Mouse (Mus musculus): ENCODE measurements at regions not wholly inside any gene's neighbourhood (a gene's known extent, or its start where the extent isn't known, plus 50 kb on each side); places are given as distances from the start of the nearest gene placed in this dataset.

DNA sequence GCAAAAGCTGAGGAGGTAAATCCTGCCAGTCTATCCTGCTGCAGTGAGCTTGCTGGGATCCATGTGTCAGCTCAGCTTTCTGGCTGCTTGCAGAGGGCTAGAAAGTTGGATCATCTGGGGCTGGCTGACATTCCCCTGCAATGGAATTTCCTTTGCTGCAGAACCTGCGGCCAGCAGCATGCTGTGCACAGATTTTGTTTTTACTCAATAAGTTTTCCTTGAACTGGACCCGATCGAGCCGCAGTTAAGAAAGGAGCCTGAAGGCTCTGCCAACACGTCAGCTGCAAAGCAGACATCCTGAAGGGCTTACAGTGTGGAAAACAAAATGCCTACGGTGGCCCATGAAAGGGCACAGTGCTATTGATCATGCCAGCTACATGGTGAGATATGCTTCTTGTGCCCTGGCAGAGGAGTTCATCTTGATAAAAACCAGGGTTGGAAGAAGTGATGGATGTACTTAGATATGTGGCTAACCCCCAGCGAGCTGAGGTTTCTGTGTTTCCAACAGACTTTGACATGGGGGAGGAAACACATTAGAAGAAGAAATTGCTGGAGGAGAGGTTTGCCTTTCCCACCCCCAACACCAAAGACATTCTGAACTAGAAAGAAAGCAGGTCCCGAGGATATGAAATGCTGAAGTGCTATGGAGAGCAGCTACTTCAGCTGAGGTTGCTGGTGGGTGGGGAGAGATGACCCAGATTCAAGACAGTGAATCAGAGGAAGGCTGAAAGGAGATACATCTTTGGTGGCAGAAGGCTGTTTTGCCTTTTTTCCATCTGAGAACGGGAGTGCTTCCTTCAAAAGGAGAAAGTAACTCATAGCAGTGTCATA, 105.2 kb upstream of the Pdzrn3 start:
- Histone ChIP-seq H3K9me3 (replicated peaks) (no peaks in the 10 kb centered on the region), H3K4me3 (replicated peaks) (no peak overlapping the region), H3K9ac (no peak overlapping the region), H3K4me1 (peaks cover 34% of the 10 kb centered on the region), H3K27me3 (no peaks in the 10 kb centered on the region), H3K27ac (replicated peaks) (peak overlapping the region; percentile 75), H3K36me3 (no peaks in the 10 kb centered on the region), H3K4me2 (replicated peaks) (0 out of 2 replicates have a peak overlapping the region, but pooled peaks have one; percentile 6)
- ATAC-seq (ENCODE audit: insufficient number of reproducible peaks, low FRiP score, low TSS enrichment, low read depth), result peak; percentile 75
- WGBS, result 20% methylated on average over 9 of the region's 9 CpGs

DNA sequence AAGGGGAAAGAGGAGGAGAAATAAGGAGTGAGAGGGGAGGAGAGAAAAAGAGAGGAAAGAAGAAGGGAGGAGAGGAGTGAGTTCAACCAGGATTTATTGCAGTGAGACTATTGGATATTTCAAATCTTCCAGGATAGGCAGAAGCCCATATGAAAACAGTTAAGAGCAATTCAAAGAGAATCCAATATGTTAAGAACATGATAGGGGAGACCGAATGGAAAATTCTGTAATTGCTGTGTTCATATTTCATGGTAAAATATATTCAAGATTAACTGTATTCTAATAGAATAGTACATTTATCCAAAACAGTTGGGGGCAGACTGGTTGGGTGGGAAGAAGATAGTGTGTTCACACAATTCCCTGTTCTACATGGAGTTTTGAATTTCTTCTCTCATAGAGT, 96.3 kb upstream of the Pdzrn3 start:
- WGBS, result 36% methylated on average over 1 of the region's 1 CpGs
- no peak for ATAC-seq (ENCODE audit: insufficient number of reproducible peaks, low FRiP score, low TSS enrichment, low read depth)
- Histone ChIP-seq H3K27me3 (no peaks in the 10 kb centered on the region), H3K4me3 (replicated peaks) (no peak overlapping the region), H3K36me3 (no peaks in the 10 kb centered on the region), H3K9me3 (replicated peaks) (no peaks in the 10 kb centered on the region), H3K4me2 (replicated peaks) (no peak overlapping the region), H3K4me1 (peaks cover 12% of the 10 kb centered on the region; the same call in 1 of the 2 replicates), H3K9ac (no peak overlapping the region), H3K27ac (replicated peaks) (0 out of 2 replicates have a peak overlapping the region, but pooled peaks have one; percentile 68)

DNA sequence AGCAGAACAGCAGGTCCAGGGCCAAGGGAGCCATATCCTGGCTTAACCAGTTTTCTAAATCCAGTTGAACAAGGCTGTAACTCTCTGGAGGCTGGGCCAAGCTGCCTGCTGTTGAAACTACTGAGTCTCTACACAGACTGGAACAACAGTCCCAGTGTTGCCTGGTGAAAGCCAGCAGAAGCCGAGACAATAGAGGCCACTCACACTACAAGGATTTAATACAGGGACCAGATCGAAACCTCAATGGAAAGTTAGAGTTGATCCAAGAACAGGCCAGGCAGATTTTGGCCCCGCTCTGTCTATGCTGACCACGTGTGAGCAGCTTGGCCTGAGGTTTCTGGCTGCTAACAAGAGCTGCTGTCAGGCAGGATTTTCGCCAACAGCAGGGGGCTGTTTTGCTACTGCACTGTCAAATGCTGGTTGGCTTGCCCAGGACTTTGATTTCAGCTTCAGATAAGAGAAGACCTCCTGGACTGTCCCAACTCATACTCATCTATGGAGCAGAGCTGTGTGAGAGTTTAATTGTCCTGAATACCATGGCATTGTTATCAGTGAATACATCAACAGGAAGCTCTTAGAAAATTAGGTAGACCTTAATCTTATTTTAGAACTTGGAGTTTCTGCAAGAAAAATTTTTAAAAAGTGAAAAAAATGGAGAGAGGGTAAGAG, 95.7 kb upstream of the Pdzrn3 start:
- peak overlapping the region; percentile 75 for H3K27ac ChIP-seq (replicated peaks)
- 23% methylated on average over 5 of the region's 5 CpGs for WGBS
- H3K9ac ChIP-seq, result no peak overlapping the region

DNA sequence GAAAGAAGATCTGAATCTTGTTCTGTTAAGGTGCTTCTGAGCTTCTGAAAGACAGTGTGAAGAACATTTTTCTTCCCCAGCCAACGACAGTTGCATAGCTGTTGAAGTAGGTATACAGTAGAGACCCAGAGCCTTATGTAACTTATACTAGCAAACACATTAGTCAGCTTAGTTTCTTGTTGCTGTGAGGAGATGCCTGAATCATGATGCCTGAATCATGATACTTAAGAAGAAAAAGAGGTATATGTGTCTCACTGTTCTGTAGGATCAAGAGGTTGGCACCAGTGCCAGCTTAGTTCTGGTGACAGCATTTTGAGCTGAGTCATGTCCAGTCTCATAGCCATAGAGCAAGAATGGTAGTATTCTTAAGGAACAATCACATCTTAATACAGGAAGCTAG, 87.2 kb upstream of the Pdzrn3 start:
- Histone ChIP-seq H3K36me3 (no peaks in the 10 kb centered on the region), H3K9ac (no peak overlapping the region), H3K4me2 (replicated peaks) (no peak overlapping the region), H3K4me3 (replicated peaks) (no peak overlapping the region), H3K9me3 (replicated peaks) (no peaks in the 10 kb centered on the region), H3K27ac (replicated peaks) (no peak overlapping the region), H3K4me1 (no peaks in the 10 kb centered on the region), H3K27me3 (0 out of 2 replicates have a peak, but pooled peaks cover 2% of the 10 kb centered on the region)
- no peak for ATAC-seq (ENCODE audit: insufficient number of reproducible peaks, low FRiP score, low TSS enrichment, low read depth)
- WGBS, result 81% methylated on average over 1 of the region's 1 CpGs

More for the DNA sequence above, 95.7 kb upstream of the Pdzrn3 start:
- Histone ChIP-seq H3K4me1 (peaks cover 12% of the 10 kb centered on the region; the same call in 1 of the 2 replicates), H3K27me3 (no peaks in the 10 kb centered on the region), H3K9me3 (replicated peaks) (no peaks in the 10 kb centered on the region), H3K36me3 (no peaks in the 10 kb centered on the region), H3K4me3 (replicated peaks) (no peak overlapping the region), H3K4me2 (replicated peaks) (no peak overlapping the region)
- ATAC-seq (ENCODE audit: insufficient number of reproducible peaks, low FRiP score, low TSS enrichment, low read depth), result peak; percentile 75; the same call in 1 of the 2 replicates

DNA sequence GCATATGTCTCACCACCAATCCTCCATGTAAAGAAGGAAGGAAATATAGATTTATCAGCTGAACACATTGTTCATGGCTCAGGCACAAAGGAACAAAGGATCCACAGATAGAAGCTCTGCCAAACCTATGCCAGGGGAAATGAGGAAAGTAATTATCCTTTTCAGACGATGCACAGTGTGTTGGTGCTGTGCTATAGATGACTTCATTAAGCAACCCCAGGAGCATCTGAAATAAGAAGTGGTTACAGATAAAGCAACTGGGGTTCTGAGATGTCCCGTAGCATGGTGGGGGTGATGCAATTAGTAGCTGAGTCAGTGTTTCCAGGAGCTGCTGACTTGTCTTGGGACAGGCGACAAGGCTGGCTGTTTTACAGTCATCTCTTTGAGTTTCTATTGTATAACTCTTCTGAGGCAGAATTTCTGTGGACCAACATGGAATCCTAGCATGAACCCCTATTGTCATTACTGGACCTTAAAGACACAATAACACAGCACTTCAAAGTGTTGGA, 86.2 kb upstream of the Pdzrn3 start:
- no peak overlapping the region for H3K4me3 ChIP-seq (replicated peaks)
- no peak overlapping the region for H3K27ac ChIP-seq (replicated peaks)
- no peak overlapping the region for H3K4me2 ChIP-seq (replicated peaks)
- no peaks in the 10 kb centered on the region for H3K4me1 ChIP-seq
- no peak for ATAC-seq (ENCODE audit: insufficient number of reproducible peaks, low FRiP score, low TSS enrichment, low read depth)
- 0 out of 2 replicates have a peak, but pooled peaks cover 2% of the 10 kb centered on the region for H3K27me3 ChIP-seq
- no peaks in the 10 kb centered on the region for H3K9me3 ChIP-seq (replicated peaks)
- WGBS, result 72% methylated on average over 3 of the region's 3 CpGs
- no peaks in the 10 kb centered on the region for H3K36me3 ChIP-seq
- H3K9ac ChIP-seq, result no peak overlapping the region

DNA sequence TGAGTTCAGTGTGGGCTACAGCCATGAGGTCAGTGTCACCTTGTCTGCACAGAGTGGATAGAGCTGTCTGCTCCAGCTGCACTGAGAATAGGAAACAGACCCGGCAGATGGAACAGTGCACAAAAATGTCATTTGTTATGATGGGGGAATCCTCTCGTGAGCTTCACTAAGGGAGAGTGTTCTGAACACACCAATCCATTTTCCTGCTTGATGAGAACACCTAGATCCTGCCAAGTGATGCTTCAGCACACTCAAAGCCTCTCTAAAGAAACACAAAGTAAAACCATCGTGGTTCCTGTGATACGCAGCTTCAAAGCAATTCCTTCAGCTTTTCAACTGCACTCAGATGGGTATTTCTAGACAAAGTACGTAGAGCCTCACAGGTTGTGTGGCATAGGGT, 69.0 kb upstream of the Pdzrn3 start:
- WGBS, result 61% methylated on average over 5 of the region's 5 CpGs
- H3K9ac ChIP-seq, result no peak overlapping the region
- no peak overlapping the region for H3K27ac ChIP-seq (replicated peaks)
- H3K4me2 ChIP-seq (replicated peaks), result no peak overlapping the region
- H3K27me3 ChIP-seq, result no peaks in the 10 kb centered on the region
- H3K9me3 ChIP-seq (replicated peaks), result no peaks in the 10 kb centered on the region
- no peak for ATAC-seq (ENCODE audit: insufficient number of reproducible peaks, low FRiP score, low TSS enrichment, low read depth)
- no peak overlapping the region for H3K4me3 ChIP-seq (replicated peaks)
- H3K36me3 ChIP-seq, result no peaks in the 10 kb centered on the region
- no peaks in the 10 kb centered on the region for H3K4me1 ChIP-seq

DNA sequence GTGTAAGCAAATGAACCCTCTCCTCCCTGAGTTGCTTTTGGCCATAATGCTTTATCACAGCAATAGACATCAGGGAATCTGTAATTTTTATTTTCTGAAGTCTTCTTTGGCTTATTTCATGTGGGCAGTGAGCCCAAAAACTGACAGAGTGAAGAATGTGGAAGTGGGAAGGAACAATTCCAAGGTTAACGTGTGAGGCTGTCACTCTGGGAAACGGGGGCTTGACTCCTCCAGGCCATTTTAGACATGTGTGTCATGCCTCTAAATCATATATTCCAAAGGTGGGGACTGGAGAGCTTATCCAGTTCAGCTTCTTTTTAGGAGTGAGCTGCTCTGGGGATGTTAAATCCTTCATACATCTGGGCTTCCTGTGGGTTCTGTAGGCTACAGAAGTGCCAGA, 68.6 kb upstream of the Pdzrn3 start:
- no peaks in the 10 kb centered on the region for H3K27me3 ChIP-seq
- H3K9me3 ChIP-seq (replicated peaks), result no peaks in the 10 kb centered on the region
- no peak overlapping the region for H3K9ac ChIP-seq
- WGBS, result 39% methylated on average over 2 of the region's 2 CpGs
- no peaks in the 10 kb centered on the region for H3K4me1 ChIP-seq
- H3K4me3 ChIP-seq (replicated peaks), result no peak overlapping the region
- ATAC-seq (ENCODE audit: insufficient number of reproducible peaks, low FRiP score, low TSS enrichment, low read depth), result no peak
- H3K36me3 ChIP-seq, result no peaks in the 10 kb centered on the region
- H3K27ac ChIP-seq (replicated peaks), result no peak overlapping the region
- no peak overlapping the region for H3K4me2 ChIP-seq (replicated peaks)

DNA sequence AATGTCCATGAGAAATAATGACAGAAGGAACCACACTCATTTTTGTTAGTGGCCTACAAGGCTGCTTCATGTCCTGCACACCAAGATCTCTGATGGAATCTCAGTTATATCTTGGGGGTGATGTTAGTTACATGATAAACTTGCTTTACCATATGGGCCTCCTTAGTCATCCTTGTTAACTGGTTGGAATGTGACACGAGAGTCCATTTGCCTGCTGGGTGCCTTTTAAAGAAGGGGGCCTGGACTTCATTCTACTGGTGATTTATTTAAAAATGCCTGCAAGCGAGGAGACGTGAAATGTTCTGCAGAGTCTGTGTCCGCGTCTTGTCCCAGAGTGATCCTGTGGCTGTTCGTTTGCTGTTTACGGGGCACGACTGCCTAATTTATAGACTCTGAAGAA, 55.1 kb upstream of the Pdzrn3 start:
- Histone ChIP-seq H3K27ac (replicated peaks) (no peak overlapping the region), H3K36me3 (no peaks in the 10 kb centered on the region), H3K27me3 (no peaks in the 10 kb centered on the region), H3K4me1 (no peaks in the 10 kb centered on the region), H3K4me3 (replicated peaks) (no peak overlapping the region), H3K4me2 (replicated peaks) (no peak overlapping the region), H3K9me3 (replicated peaks) (no peaks in the 10 kb centered on the region), H3K9ac (no peak overlapping the region)
- no peak for ATAC-seq (ENCODE audit: insufficient number of reproducible peaks, low FRiP score, low TSS enrichment, low read depth)
- 63% methylated on average over 8 of the region's 8 CpGs for WGBS

DNA sequence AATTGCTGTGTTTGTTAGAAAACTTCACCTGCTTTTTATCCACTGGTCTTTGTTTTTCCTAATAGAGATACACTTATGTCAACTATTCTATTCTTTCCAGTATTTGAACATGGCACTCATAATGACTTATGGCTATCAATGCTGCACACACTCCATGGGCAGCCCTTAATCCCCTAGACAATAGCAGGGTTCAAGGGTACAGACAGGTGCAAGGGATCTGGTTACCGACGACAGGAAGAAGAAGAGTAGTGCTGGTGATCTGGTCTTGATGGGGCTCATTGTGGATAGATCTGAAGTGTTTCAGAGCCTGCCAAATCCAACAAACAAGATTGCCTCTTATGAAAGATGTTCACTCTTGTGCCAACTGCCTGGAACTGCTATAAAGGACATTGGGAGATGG, 51.9 kb upstream of the Pdzrn3 start:
- Histone ChIP-seq H3K27ac (replicated peaks) (no peak overlapping the region), H3K4me2 (replicated peaks) (no peak overlapping the region), H3K4me1 (no peaks in the 10 kb centered on the region), H3K9me3 (replicated peaks) (no peaks in the 10 kb centered on the region), H3K27me3 (no peaks in the 10 kb centered on the region), H3K9ac (no peak overlapping the region), H3K4me3 (replicated peaks) (no peak overlapping the region), H3K36me3 (no peaks in the 10 kb centered on the region)
- 62% methylated on average over 2 of the region's 2 CpGs for WGBS
- no peak for ATAC-seq (ENCODE audit: insufficient number of reproducible peaks, low FRiP score, low TSS enrichment, low read depth)
